Mouse (Mus musculus): ENCODE data around the gene Odf2l.

The Odf2l gene

DNA sequence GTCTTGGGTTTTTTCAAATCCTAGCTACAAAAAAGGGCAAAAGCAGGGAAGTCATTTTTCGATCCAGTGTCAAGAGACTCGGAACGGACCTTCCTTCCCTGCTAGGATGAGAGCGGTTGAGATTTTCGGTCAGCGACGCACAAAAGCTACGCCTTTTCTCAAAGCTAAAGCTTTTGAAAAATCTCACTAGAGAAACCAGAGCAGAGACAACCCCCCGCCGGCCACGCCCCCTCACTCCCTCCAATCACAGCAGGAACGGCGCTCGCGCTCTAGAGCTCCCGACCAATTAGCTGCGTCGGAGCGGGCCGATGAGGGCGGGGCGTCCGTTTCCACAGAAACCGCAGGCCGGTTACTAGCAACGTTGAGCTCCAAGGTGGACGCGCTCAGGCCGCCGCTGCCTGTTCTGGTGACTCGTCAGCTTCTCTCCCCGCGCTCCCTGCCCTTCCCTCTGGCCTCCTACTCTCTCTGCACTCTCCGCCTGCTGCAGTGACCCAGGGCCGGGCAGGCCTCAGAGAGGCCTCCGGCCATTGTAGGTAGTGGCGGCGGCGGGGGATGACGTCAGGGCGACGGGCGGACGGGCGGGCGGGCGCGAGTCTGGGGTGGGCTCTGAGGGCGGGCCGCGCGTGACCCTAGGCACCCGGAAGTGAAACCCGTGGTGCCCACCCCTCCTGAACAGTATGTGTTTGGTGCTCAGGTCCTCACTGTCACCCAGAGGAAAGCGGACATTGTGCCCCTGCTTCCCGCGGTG, at the start of gene Odf2l:
Odf2l (plus strand) TSS at position 335 of the 748 bp plus-strand sequence.
- in situ Hi-C loops (cut with MboI; ENCODE audit: unreplicated experiment in 2 of 2) = loop anchor here in 1 of 2 experiments (25.0 kb wide), 2 partner anchors 906 to 1394 kb away; partner anchors contain the start of genes Lmo4 and Rpf1

DNA sequence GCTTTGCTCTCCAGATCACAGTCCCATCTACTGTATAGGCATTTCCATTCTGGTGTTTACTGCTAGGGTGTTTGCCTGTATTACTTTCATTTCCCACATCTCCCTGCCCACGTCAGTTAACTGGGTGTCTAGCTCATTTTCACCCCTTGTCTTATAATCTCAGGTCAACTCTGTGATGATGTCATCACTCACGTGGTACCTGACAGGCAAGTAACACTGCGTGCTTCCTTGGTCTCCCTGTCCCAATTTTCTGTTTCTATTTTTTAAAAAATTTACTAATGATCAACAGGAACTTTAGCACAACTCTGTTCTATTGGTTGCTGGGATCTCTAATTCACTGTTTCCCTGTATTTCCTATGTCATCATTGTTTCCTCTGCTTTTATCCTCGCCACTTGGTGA, 49.4 kb upstream of the Odf2l start:
- in situ Hi-C loops (cut with MboI; ENCODE audit: unreplicated experiment in 2 of 2) = no loop called here

- in situ Hi-C loops (cut with MboI; ENCODE audit: unreplicated experiment in 2 of 2) = no loop called here
These were observed 46.0 kb upstream of the Odf2l start for GRCm38 (mm10) chr3:145072339-145072738.

GRCm38 (mm10) chr3:145078405-145078804, 40.0 kb upstream of the Odf2l start:
- in situ Hi-C loops (cut with MboI; ENCODE audit: unreplicated experiment in 2 of 2) = no loop called here

DNA sequence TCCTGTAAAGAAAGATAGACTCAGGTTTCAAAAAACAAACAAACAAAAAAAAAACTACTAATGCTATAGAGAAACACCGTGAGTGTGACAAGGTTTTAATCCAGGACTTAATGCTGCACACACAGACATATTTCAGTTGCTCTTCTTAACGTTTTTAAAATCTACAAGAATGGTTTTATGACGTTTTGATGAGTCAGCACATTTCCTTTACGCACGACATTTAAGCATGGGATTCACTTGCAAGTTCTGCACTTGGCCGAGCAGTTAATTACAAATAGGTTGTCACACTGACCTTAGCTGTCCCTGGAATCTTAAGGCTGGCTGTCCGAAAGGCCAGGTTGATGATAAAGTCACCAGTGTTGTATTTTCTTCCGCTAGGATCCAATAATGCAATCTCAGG, 37.5 kb upstream of the Odf2l start:
- in situ Hi-C loops (cut with MboI; ENCODE audit: unreplicated experiment in 2 of 2) = no loop called here

- in situ Hi-C loops (cut with MboI; ENCODE audit: unreplicated experiment in 2 of 2) = no loop called here
These were observed 35.3 kb upstream of the Odf2l start for GRCm38 (mm10) chr3:145083081-145083480.

- in situ Hi-C loops (cut with MboI; ENCODE audit: unreplicated experiment in 2 of 2) = no loop called here
These were observed 32.2 kb upstream of the Odf2l start for GRCm38 (mm10) chr3:145086180-145086579.

GRCm38 (mm10) chr3:145087857-145088598, 30.4 kb upstream of the Odf2l start:
- in situ Hi-C loops (cut with MboI; ENCODE audit: unreplicated experiment in 2 of 2) = no loop called here

DNA sequence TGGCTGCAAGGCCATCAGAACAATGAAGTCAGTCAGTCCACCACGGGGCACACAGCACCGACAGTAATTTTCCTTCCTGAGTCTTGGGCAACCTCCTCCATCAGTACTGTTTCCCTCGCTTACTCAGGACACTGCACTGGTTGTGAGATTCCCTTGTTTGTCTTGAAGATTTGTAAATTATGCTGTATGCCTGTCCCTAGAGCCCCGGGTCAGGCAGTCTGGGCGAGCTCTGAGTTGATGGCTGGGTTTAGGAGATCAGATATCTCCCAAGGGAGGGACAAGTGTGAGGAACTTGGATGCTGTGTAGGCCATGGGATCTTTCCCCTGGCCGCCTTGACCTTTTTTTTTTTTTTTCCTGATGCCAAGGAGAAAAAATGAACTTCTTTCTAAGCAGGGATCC, 19.1 kb upstream of the Odf2l start, which contains the start of gene Clca2:
Clca2 (minus strand) TSS at position 153 of the 400 bp plus-strand sequence.
- in situ Hi-C loops (cut with MboI; ENCODE audit: unreplicated experiment in 2 of 2) = no loop called here

GRCm38 (mm10) chr3:145101891-145102555, 16.4 kb upstream of the Odf2l start:
- in situ Hi-C loops (cut with MboI; ENCODE audit: unreplicated experiment in 2 of 2) = loop anchor here in 1 of 2 experiments (25.0 kb wide), 2 partner anchors 890 to 1410 kb away; partner anchors contain the start of genes Lmo4 and Rpf1

DNA sequence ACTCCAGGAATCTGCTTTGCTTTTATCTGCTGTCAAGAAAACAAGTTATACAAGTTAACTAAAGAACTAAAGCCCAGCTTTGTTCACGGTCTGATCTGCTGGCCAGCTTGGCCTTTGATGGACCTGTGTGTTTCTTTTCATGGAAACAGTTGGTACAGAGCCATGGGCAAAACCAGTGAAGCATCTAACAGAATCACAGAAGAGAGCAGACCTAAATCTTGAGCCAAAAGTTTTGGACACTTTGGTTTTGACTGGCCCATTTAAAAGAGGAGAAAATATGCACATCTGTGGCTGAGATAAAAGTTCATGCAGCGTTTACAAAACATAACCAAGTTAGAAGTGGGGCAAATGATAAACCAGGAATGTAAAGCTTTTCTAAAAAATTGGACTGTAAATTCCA, 15.1 kb upstream of the Odf2l start:
- in situ Hi-C loops (cut with MboI; ENCODE audit: unreplicated experiment in 2 of 2) = loop anchor here in 1 of 2 experiments (25.0 kb wide), 2 partner anchors 891 to 1409 kb away; partner anchors contain the start of genes Lmo4 and Rpf1

DNA sequence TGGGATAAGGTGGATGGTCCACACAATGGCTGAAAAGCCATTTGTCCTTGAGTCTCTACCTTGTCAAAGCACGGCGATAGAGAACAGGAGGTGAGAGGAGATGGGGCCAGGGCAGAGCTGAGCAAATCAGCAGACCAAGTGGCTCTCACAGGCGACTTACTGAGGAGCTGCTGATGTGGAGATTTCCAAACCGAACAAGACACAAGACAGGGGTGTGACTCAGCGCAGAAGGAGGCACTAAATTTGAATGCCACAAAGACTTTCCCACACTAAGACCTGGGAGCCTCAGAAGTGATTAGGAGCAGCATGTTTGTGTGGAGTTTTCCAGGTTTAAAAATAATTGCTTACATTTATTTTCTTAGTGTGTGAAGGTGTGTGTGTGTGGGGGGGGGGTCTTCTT, 14.6 kb upstream of the Odf2l start:
- in situ Hi-C loops (cut with MboI; ENCODE audit: unreplicated experiment in 2 of 2) = loop anchor here in 1 of 2 experiments (25.0 kb wide), 2 partner anchors 891 to 1409 kb away; partner anchors contain the start of genes Lmo4 and Rpf1

GRCm38 (mm10) chr3:145105076-145105772, 13.2 kb upstream of the Odf2l start:
- in situ Hi-C loops (cut with MboI; ENCODE audit: unreplicated experiment in 2 of 2) = loop anchor here in 1 of 2 experiments (25.0 kb wide), 2 partner anchors 893 to 1407 kb away; partner anchors contain the start of genes Lmo4 and Rpf1

DNA sequence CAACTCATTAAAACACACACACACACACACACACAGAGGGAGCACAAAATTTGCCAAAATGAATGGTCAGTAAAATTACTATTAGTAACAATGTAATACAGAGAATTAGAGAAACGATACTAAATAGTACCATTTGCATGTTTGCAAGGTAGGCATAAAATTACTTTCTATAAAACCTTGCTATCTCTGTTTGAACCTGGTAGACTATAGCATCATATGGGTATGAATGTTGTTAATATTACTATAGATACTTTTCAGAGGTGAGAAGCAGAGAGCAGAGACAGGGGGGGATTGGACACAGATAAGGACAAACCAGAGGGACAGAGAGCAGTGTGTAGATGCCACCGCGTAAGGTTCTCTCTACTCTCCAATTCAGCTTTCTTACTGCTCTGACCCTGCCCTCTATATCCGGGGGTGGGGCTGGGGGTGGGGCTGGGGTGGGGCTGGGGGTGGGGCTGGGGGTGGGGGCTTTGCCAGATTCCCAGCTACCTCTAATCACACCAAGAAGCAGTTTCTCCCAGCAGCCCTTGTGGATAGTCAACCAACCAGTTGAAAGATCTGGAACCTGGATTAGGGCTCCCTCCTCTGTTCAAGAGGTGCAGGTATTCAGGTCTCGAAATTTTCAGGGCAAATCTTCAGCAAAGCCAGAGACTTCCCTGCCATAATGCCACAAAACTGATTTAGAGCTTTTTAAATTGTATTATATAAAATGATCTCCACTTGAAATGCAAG, 12.4 kb upstream of the Odf2l start:
- in situ Hi-C loops (cut with MboI; ENCODE audit: unreplicated experiment in 2 of 2) = loop anchor here in 1 of 2 experiments (25.0 kb wide), 2 partner anchors 894 to 1406 kb away; partner anchors contain the start of genes Lmo4 and Rpf1

DNA sequence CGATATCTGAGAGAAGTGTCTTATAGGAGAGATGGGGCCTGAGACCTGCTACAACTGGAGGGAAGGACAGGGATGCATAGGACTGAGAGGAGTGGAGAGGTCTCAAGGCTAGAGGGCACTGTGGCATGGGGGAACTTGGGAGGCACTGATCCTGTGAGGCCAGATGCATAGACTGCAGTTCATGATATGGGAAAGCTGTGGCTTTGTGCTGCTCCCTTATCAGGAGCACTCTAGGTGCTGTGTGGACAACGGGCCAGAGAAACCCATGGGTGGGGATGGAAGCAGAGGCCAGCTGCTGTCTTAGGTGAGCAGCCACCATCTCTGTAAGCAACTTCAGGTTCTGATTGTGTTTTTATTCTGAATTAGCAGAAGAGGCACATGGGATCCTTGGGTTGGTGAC, 3.2 kb upstream of the Odf2l start:
- in situ Hi-C loops (cut with MboI; ENCODE audit: unreplicated experiment in 2 of 2) = loop anchor here in 1 of 2 experiments (25.0 kb wide), 2 partner anchors 903 to 1397 kb away; partner anchors contain the start of genes Lmo4 and Rpf1

- in situ Hi-C loops (cut with MboI; ENCODE audit: unreplicated experiment in 2 of 2) = loop anchor here in 1 of 2 experiments (25.0 kb wide), 2 partner anchors 905 to 1395 kb away; partner anchors contain the start of genes Lmo4 and Rpf1
These were observed 751 bp upstream of the Odf2l start for GRCm38 (mm10) chr3:145117637-145118036.

GRCm38 (mm10) chr3:145119002-145119358, 592 bp downstream of the Odf2l start:
- in situ Hi-C loops (cut with MboI; ENCODE audit: unreplicated experiment in 2 of 2) = loop anchor here in 1 of 2 experiments (25.0 kb wide), 2 partner anchors 907 to 1393 kb away; partner anchors contain the start of genes Lmo4 and Rpf1

DNA sequence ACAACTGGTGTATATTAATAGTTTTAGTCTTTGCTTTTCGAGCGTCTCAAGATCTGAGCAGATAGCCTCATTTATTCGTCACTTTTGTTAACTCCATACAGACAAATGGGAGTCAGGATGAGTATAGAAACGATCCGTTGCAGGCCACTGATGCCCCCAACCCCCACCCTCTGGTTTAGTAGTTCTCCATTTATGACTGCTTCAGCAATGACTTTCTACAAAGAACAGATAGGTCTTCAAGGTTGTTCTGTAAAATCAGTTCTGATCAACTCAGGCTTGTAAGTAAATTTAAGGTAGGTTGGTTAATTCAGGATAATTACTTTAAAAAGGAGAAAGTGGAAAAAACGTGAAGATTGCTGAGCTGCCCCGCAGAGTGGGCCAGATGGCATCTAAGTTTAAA, 1.0 kb downstream of the Odf2l start:
- in situ Hi-C loops (cut with MboI; ENCODE audit: unreplicated experiment in 2 of 2) = loop anchor here in 1 of 2 experiments (25.0 kb wide), 2 partner anchors 907 to 1393 kb away; partner anchors contain the start of genes Lmo4 and Rpf1

GRCm38 (mm10) chr3:145126618-145127017, 8.2 kb downstream of the Odf2l start:
- in situ Hi-C loops (cut with MboI; ENCODE audit: unreplicated experiment in 2 of 2) = loop anchor here (10.0 to 25.0 kb wide), 8 partner anchors 302 to 922 kb away; partner anchors contain the start of genes Bcl10 (in 1 of the 2), Lmo4 (in 1 of the 2) and Sh3glb1 (in 1 of the 2)
